Mouse (Mus musculus): ENCODE measurements around the gene Tmem80. TPM values are rescaled to one million over a fixed set of nuclear protein-coding genes. Genes with fewer than 3 reads are reported as not detected.

The Tmem80 gene
- 17.6 TPM for polyA plus RNA-seq (2014; fragmentation: Illumina TruSeq; extraction: RNeasy Lipid Tissue Mini Kit (QIAGEN cat#74804); ENCODE audit: low read depth, low replicate concordance)

DNA sequence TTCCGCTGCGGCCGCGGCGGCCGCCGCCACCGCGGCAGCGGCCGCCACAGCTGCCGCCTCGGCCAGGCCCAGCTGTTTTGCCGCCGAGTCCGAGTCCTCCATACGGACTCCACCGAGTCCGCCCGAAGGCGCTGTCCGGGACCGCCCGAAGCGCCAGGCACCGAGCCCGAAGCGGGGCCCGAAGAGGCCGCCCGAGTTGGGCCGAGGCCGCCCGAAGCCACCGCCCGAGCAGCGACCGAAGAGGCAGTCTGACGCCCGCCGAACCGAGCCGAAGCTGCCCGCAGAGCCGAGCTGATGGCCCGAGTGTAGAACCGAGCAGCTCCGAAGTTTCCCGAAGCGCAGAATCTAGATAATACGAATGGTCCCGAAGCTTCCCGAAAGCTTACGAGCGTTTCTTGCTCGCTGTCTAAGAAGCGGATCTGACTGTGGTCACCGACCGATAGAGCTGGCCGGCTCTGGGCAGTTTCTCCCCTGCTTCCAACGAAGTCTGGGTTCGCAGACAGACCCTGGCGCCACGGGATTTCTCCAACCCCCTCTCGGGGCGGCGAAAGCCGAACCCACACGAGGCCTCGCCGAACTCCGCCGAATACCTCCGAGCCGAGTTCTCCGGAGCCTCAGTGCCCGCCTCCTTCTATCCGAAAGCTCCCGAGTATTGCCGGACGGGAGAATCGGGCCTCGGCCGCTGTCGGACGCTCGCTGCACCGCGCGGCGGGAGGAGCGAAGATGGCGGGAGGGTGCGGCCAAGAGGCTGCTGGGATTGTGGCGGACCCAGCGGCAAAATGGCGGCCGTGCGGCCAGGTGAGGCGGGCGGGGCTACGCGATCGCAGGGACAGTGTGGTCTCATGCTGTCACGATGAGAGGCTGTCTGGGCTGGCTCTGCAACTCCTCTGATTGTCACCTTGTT, at the start of gene Tmem80, which contains the start of gene Deaf1:
Tmem80 (plus strand) TSS at position 271 of the 904 bp plus-strand sequence.
Deaf1 (minus strand) TSS at position 222 of the 904 bp plus-strand sequence.

DNA sequence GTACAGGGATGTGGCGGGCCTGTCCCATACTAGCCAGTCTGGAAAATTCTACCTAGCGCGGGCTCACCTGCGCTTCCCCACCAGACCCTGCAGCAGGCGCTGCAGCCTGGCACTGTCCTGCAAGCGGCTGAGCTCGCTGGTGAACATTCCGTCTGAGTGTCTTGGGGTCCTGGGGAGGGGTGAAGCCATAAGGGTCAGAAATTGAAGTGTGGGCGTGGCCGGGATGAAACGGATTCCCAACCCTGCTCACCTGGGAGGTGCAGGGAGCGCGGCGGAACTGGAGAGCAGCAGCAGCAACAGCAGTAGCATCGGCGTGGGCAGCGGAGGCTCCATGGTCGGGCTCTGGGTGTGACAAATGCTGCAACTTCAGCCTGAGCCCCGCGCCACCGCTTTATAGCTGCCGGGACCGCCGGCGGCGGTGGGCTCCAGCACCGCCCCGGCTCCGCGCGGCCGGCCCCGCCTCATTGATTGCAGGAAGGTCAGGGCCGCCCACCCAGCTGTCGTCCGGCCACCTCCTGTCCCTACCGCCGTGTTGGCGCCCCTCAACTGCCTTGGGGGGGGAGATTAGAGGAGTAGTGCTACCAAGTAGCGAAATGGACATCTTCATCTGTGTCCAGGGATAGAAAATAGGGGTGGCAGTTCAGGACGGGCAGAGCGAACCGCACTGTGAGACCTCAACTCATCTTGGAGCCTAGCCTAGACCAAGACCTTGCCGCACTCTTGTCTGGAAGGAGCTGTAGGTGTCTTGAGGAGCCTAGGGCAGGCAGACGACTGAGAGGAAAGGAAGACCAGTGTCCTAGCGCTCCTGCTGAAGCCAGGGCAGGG, 48.6 kb upstream of the Tmem80 start, which contains the start of gene Sct:
Sct (minus strand) TSS at position 368 of the 825 bp plus-strand sequence.

GRCm38 (mm10) chr7:141291921-141292582, 35.5 kb upstream of the Tmem80 start, which contains the start of gene Drd4:
Gene Drd4 (plus strand): TSS chr7:141292006.

DNA sequence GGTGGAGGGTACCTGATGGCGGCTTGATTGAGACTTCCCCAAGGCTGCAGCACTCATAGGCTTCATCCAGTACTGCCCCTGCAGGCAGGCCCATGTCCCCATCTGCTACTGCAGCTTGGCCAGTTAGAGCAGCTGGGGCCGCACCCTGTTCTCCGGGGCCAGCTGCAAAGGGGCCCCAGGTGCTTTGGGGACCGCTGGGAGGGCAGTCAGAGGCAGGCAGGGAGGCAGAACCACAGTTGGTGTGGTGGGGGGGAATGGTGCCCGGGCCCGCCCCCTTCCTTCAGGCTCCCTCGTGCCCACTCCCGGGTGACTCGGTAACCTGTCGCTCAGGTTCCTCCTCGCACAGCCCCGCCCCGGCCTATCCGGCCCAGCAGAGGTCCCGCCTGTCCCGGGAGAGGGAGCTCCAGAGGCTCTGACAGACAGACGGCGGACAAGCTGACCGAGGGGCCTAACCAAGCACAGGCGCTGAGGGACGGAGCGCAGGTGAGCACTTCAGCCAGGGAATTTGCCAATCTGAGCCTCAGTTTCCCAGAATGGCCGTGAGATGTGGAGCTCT, 11.1 kb downstream of the Tmem80 start, which contains the start of gene Eps8l2:
Eps8l2 (plus strand) TSS at position 305 of the 556 bp plus-strand sequence.

Other genes with a start within 250 kb of the Tmem80 start
- gene Pkp3, start 249.5 kb upstream of the Tmem80 start, polyA plus RNA-seq (2014; fragmentation: Illumina TruSeq; extraction: RNeasy Lipid Tissue Mini Kit (QIAGEN cat#74804); ENCODE audit: low read depth, low replicate concordance) = 0.69 TPM
- gene Sigirr, start 227.2 kb upstream of the Tmem80 start, polyA plus RNA-seq (2014; fragmentation: Illumina TruSeq; extraction: RNeasy Lipid Tissue Mini Kit (QIAGEN cat#74804); ENCODE audit: low read depth, low replicate concordance) = 2.9 TPM
- 59.9 TPM for gene Ano9, start 209.9 kb upstream of the Tmem80 start, polyA plus RNA-seq (2014; fragmentation: Illumina TruSeq; extraction: RNeasy Lipid Tissue Mini Kit (QIAGEN cat#74804); ENCODE audit: low read depth, low replicate concordance)
- 17.4 TPM for gene Ptdss2, start 205.4 kb upstream of the Tmem80 start, polyA plus RNA-seq (2014; fragmentation: Illumina TruSeq; extraction: RNeasy Lipid Tissue Mini Kit (QIAGEN cat#74804); ENCODE audit: low read depth, low replicate concordance)
- gene Rnh1, start 154.9 kb upstream of the Tmem80 start, polyA plus RNA-seq (2014; fragmentation: Illumina TruSeq; extraction: RNeasy Lipid Tissue Mini Kit (QIAGEN cat#74804); ENCODE audit: low read depth, low replicate concordance) = 2.4 TPM
- 5.6 TPM for gene Hras, start 133.7 kb upstream of the Tmem80 start, polyA plus RNA-seq (2014; fragmentation: Illumina TruSeq; extraction: RNeasy Lipid Tissue Mini Kit (QIAGEN cat#74804); ENCODE audit: low read depth, low replicate concordance)
- gene Lrrc56, start 133.6 kb upstream of the Tmem80 start, polyA plus RNA-seq (2014; fragmentation: Illumina TruSeq; extraction: RNeasy Lipid Tissue Mini Kit (QIAGEN cat#74804); ENCODE audit: low read depth, low replicate concordance) = 1.1 TPM
- gene Lmntd2, start 113.7 kb upstream of the Tmem80 start, polyA plus RNA-seq (2014; fragmentation: Illumina TruSeq; extraction: RNeasy Lipid Tissue Mini Kit (QIAGEN cat#74804); ENCODE audit: low read depth, low replicate concordance) = 0.66 TPM
- gene Rassf7, start 111.9 kb upstream of the Tmem80 start, polyA plus RNA-seq (2014; fragmentation: Illumina TruSeq; extraction: RNeasy Lipid Tissue Mini Kit (QIAGEN cat#74804); ENCODE audit: low read depth, low replicate concordance) = 12.7 TPM
- gene Phrf1, start 99.0 kb upstream of the Tmem80 start, polyA plus RNA-seq (2014; fragmentation: Illumina TruSeq; extraction: RNeasy Lipid Tissue Mini Kit (QIAGEN cat#74804); ENCODE audit: low read depth, low replicate concordance) = 19.9 TPM
- 74.8 TPM for gene Irf7, start 61.3 kb upstream of the Tmem80 start, polyA plus RNA-seq (2014; fragmentation: Illumina TruSeq; extraction: RNeasy Lipid Tissue Mini Kit (QIAGEN cat#74804); ENCODE audit: low read depth, low replicate concordance)
- 135 TPM for gene Cdhr5, start 51.0 kb upstream of the Tmem80 start, polyA plus RNA-seq (2014; fragmentation: Illumina TruSeq; extraction: RNeasy Lipid Tissue Mini Kit (QIAGEN cat#74804); ENCODE audit: low read depth, low replicate concordance)
- gene Sct, start 48.6 kb upstream of the Tmem80 start, polyA plus RNA-seq (2014; fragmentation: Illumina TruSeq; extraction: RNeasy Lipid Tissue Mini Kit (QIAGEN cat#74804); ENCODE audit: low read depth, low replicate concordance) = not detected
- not detected for gene Drd4, start 35.7 kb upstream of the Tmem80 start, polyA plus RNA-seq (2014; fragmentation: Illumina TruSeq; extraction: RNeasy Lipid Tissue Mini Kit (QIAGEN cat#74804); ENCODE audit: low read depth, low replicate concordance)
- 1.6 TPM for gene Deaf1, start within 50 bp of the Tmem80 start, polyA plus RNA-seq (2014; fragmentation: Illumina TruSeq; extraction: RNeasy Lipid Tissue Mini Kit (QIAGEN cat#74804); ENCODE audit: low read depth, low replicate concordance)
- gene Eps8l2, start 11.1 kb downstream of the Tmem80 start, polyA plus RNA-seq (2014; fragmentation: Illumina TruSeq; extraction: RNeasy Lipid Tissue Mini Kit (QIAGEN cat#74804); ENCODE audit: low read depth, low replicate concordance) = 14.2 TPM
- gene Taldo1, start 64.5 kb downstream of the Tmem80 start, polyA plus RNA-seq (2014; fragmentation: Illumina TruSeq; extraction: RNeasy Lipid Tissue Mini Kit (QIAGEN cat#74804); ENCODE audit: low read depth, low replicate concordance) = 19.4 TPM
- 10.9 TPM for gene Gatd1, start 86.4 kb downstream of the Tmem80 start, polyA plus RNA-seq (2014; fragmentation: Illumina TruSeq; extraction: RNeasy Lipid Tissue Mini Kit (QIAGEN cat#74804); ENCODE audit: low read depth, low replicate concordance)
- gene Cend1, start 101.8 kb downstream of the Tmem80 start, polyA plus RNA-seq (2014; fragmentation: Illumina TruSeq; extraction: RNeasy Lipid Tissue Mini Kit (QIAGEN cat#74804); ENCODE audit: low read depth, low replicate concordance) = 1.3 TPM
- 1.7 TPM for gene Slc25a22, start 110.2 kb downstream of the Tmem80 start, polyA plus RNA-seq (2014; fragmentation: Illumina TruSeq; extraction: RNeasy Lipid Tissue Mini Kit (QIAGEN cat#74804); ENCODE audit: low read depth, low replicate concordance)
- 0.28 TPM for gene Pidd1, start 116.3 kb downstream of the Tmem80 start, polyA plus RNA-seq (2014; fragmentation: Illumina TruSeq; extraction: RNeasy Lipid Tissue Mini Kit (QIAGEN cat#74804); ENCODE audit: low read depth, low replicate concordance)
- gene Rplp2, start 119.6 kb downstream of the Tmem80 start, polyA plus RNA-seq (2014; fragmentation: Illumina TruSeq; extraction: RNeasy Lipid Tissue Mini Kit (QIAGEN cat#74804); ENCODE audit: low read depth, low replicate concordance) = 29.5 TPM
- 3.7 TPM for gene Pnpla2, start 127.5 kb downstream of the Tmem80 start, polyA plus RNA-seq (2014; fragmentation: Illumina TruSeq; extraction: RNeasy Lipid Tissue Mini Kit (QIAGEN cat#74804); ENCODE audit: low read depth, low replicate concordance)
- 1.9 TPM for gene Cracr2b, start 133.4 kb downstream of the Tmem80 start, polyA plus RNA-seq (2014; fragmentation: Illumina TruSeq; extraction: RNeasy Lipid Tissue Mini Kit (QIAGEN cat#74804); ENCODE audit: low read depth, low replicate concordance)
- gene Cd151, start 139.7 kb downstream of the Tmem80 start, polyA plus RNA-seq (2014; fragmentation: Illumina TruSeq; extraction: RNeasy Lipid Tissue Mini Kit (QIAGEN cat#74804); ENCODE audit: low read depth, low replicate concordance) = 35.4 TPM
- 0.79 TPM for gene Polr2l, start 147.4 kb downstream of the Tmem80 start, polyA plus RNA-seq (2014; fragmentation: Illumina TruSeq; extraction: RNeasy Lipid Tissue Mini Kit (QIAGEN cat#74804); ENCODE audit: low read depth, low replicate concordance)
- gene Tspan4, start 147.5 kb downstream of the Tmem80 start, polyA plus RNA-seq (2014; fragmentation: Illumina TruSeq; extraction: RNeasy Lipid Tissue Mini Kit (QIAGEN cat#74804); ENCODE audit: low read depth, low replicate concordance) = 0.79 TPM
- gene Chid1, start 212.1 kb downstream of the Tmem80 start, polyA plus RNA-seq (2014; fragmentation: Illumina TruSeq; extraction: RNeasy Lipid Tissue Mini Kit (QIAGEN cat#74804); ENCODE audit: low read depth, low replicate concordance) = 4.4 TPM
- gene Ap2a2, start 234.4 kb downstream of the Tmem80 start, polyA plus RNA-seq (2014; fragmentation: Illumina TruSeq; extraction: RNeasy Lipid Tissue Mini Kit (QIAGEN cat#74804); ENCODE audit: low read depth, low replicate concordance) = 59.0 TPM

Data from sigmoid colon, adult 10 weeks (tissue).